Mouse (Mus musculus): ENCODE data around the gene Cdca5. TPM values are rescaled to one million over a fixed set of nuclear protein-coding genes. Genes with fewer than 3 reads are reported as not detected.

Cdca5 gene
- total RNA-seq, 4 experiments from 2014 or later = 0.31 TPM; not detected in 3

DNA sequence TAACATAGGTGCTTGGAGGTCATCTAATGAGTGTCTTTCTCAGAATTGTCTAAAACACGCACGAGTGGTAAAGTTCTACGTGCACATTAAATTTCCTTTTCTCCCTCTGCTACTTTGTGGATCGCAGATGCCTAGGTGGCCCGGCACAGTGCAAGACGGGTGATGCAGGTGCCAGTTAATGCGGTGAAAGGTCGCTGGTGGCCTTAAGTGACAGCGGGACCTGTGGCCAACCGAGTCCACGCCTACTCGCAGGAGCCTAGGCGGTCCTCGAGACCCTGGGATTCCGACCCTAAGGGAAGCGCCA, 55.5 kb downstream of the Cdca5 start:
- DNase-seq (ENCODE audit: low spot score in 2 of 2) = no peak

DNA sequence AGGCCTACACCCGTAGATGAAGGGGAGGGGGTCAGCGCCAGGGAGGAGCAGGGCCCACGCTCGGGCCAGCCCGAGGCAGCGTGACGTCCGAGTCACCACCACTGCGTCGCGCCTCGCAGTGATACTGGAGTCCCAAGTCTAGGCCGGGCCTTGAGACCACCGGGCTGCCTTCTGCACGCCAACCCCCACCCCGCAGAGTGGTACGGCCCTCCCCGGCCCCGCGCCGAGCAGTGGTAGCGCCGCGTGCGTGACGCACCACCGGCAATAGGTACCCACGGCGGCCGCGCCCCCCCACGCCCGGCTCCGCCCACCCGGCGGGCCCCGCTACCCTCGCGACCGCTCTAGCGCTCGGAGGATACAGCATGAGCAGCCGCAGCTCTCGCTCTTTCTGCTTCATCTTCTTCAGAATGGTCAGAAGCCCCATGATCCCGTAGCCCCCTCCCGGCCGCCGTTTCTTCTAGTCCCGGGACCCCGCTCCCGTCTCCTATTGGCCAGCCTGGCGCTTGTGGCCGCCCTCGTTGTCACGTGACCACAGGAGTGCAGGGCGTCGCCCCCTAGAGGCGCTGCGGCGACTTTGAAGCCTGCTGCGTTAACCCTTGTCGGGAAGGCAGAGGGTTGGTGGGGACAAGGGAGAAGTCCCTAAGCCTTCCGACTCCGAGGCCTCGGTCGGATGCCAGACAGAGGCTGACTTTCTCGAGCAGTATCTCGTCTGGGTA, 56.1 kb downstream of the Cdca5 start, which contains the start of gene Batf2:
TSS of gene Batf2 (plus strand) at position 306 of the 716 bp plus-strand sequence.
- DNase-seq (ENCODE audit: low spot score in 2 of 2) = peak; percentile 91 to 92

DNA sequence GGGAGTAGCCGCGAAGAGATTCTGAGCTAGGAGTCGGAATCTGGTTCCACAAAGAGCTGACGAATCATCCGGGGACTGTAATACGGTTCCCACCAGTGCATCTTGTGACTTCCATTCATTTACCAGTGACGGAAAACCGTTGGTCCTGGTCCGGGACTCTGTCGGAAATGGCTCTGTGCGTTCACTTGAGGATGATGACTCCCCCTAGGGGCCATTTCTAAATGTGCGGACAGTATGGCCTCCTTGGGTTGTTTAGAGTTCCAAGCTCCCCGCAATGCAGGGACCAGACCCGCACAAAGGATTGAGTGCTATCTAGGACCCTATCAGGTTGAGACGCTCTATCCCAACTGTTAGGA, 56.6 kb downstream of the Cdca5 start, which contains the start of gene Arl2:
TSS of gene Arl2 (minus strand) at position 155 of the 356 bp plus-strand sequence.
- DNase-seq (ENCODE audit: low spot score in 2 of 2) = peak; percentile 76 to 87

Small RNAs within 50 kb of the gene (microRNA-seq; reads per million reads assigned to microRNA genes)
- gene Mir6988 = 1.6 to 5.8 reads per million in 2 experiments

Other genes with a start within 250 kb of the Cdca5 start
- 10 to 100 TPM; 10.4 to 20.8 (median 16.3) TPM for gene Frmd8, start 209.7 kb upstream of the Cdca5 start, total RNA-seq (2022)
- gene Slc25a45, start 207.2 kb upstream of the Cdca5 start, total RNA-seq (2022) = 1 to 10 TPM; 3.1 to 7.1 (median 4.5) TPM
- 1 to 10 TPM; 2.2 to 3.5 (median 2.9) TPM for gene Tigd3, start 190.8 kb upstream of the Cdca5 start, total RNA-seq (2022)
- gene Dpf2, start 172.0 kb upstream of the Cdca5 start, total RNA-seq (2022) = 100 to 1,000 TPM in 1 of 4 experiments, 10 to 100 TPM in 3; 89.6 to 135 (median 97.5) TPM
- 1 to 10 TPM; 4.4 to 6.0 (median 5.4) TPM for gene Cdc42ep2, start 160.2 kb upstream of the Cdca5 start, total RNA-seq (2022)
- 1 to 10 TPM; 4.4 to 8.2 (median 7.1) TPM for gene Pola2, start 120.8 kb upstream of the Cdca5 start, total RNA-seq (2022)
- not detected for gene Slc22a20, start 98.8 kb upstream of the Cdca5 start, total RNA-seq (2022)
- 10 to 100 TPM; 23.7 to 27.7 (median 25.1) TPM for gene Capn1, start 69.1 kb upstream of the Cdca5 start, total RNA-seq (2022)
- 10 to 100 TPM; 40.4 to 48.8 (median 43.7) TPM for gene Syvn1, start 38.4 kb upstream of the Cdca5 start, total RNA-seq (2022)
- 10 to 100 TPM; 43.5 to 51.3 (median 46.1) TPM for gene Mrpl49, start 27.2 kb upstream of the Cdca5 start, total RNA-seq (2022)
- 100 to 1,000 TPM; 653 to 927 (median 780) TPM for gene Fau, start 27.1 kb upstream of the Cdca5 start, total RNA-seq (2022)
- 10 to 100 TPM; 27.0 to 38.4 (median 32.4) TPM for gene Znhit2, start 23.8 kb upstream of the Cdca5 start, total RNA-seq (2022)
- gene Tm7sf2, start 16.6 kb upstream of the Cdca5 start, total RNA-seq (2022) = 10 to 100 TPM; 21.7 to 30.5 (median 26.6) TPM
- gene Vps51, start 7.8 kb upstream of the Cdca5 start, total RNA-seq (2022) = 100 to 1,000 TPM in 2 of 4 experiments, 10 to 100 TPM in 2; 90.4 to 103 (median 99.8) TPM
- not detected for gene Tmem262, start 5.0 kb upstream of the Cdca5 start, total RNA-seq (2022)
- gene Gm28374, start 2.7 kb upstream of the Cdca5 start, total RNA-seq (2022) = 1 to 10 TPM in 1 of 4 experiments, not detected in 3; 2.3 TPM
- gene Zfpl1, start within 50 bp of the Cdca5 start, total RNA-seq (2022) = 10 to 100 TPM; 38.8 to 44.1 (median 41.4) TPM
- not detected for gene AC131692.1, start 9.4 kb downstream of the Cdca5 start, total RNA-seq (2022)
- gene Naaladl1, start 20.8 kb downstream of the Cdca5 start, total RNA-seq (2022) = under 1 TPM in 3 of 4 experiments, not detected in 1; 0.14 to 0.25 (median 0.17) TPM
- 10 to 100 TPM; 11.0 to 13.4 (median 12.9) TPM for gene Sac3d1, start 33.7 kb downstream of the Cdca5 start, total RNA-seq (2022)
- 10 to 100 TPM; 38.7 to 43.0 (median 41.8) TPM for gene Snx15, start 43.3 kb downstream of the Cdca5 start, total RNA-seq (2022)
- gene Batf2, start 56.0 kb downstream of the Cdca5 start, total RNA-seq (2022) = 1 to 10 TPM in 1 of 4 experiments, under 1 TPM in 2, not detected in 1; 0.83 to 1.3 (median 0.96) TPM
- 10 to 100 TPM; 79.8 to 93.3 (median 85.0) TPM for gene Arl2, start 56.6 kb downstream of the Cdca5 start, total RNA-seq (2022)
- gene Majin, start 99.4 kb downstream of the Cdca5 start, total RNA-seq (2022) = not detected
- not detected for gene Gpha2, start 141.4 kb downstream of the Cdca5 start, total RNA-seq (2022)
- gene Ppp2r5b, start 150.9 kb downstream of the Cdca5 start, total RNA-seq (2022) = 100 to 1,000 TPM; 126 to 136 (median 128) TPM
- gene Atg2a, start 156.7 kb downstream of the Cdca5 start, total RNA-seq (2022) = 10 to 100 TPM; 34.1 to 41.8 (median 37.1) TPM
- 10 to 100 TPM; 59.1 to 76.4 (median 70.3) TPM for gene Ehd1, start 191.7 kb downstream of the Cdca5 start, total RNA-seq (2022)
- gene Cdc42bpg, start 221.5 kb downstream of the Cdca5 start, total RNA-seq (2022) = 1 to 10 TPM; 5.9 to 9.5 (median 6.5) TPM
- gene Men1, start 250.0 kb downstream of the Cdca5 start, total RNA-seq (2022) = 10 to 100 TPM; 60.0 to 74.4 (median 63.5) TPM

Measured in layer of hippocampus, adult 8-10 months (tissue).